Mouse (Mus musculus): ENCODE results near the gene Prickle2. TPM values are rescaled to one million over a fixed set of nuclear protein-coding genes. Genes with fewer than 3 reads are reported as not detected.

The Prickle2 gene
- total RNA-seq, 2 experiments from 2014 or later: 7.2 to 9.6 TPM

GRCm38 (mm10) chr6:92532331-92532730 is 173.6 kb downstream of the Prickle2 start:
- intact Hi-C loops (cut with DNase I): loop anchor here (5.0 to 10.0 kb wide), 2 partner anchors 50 to 108 kb away; no protein-coding TSS in a partner anchor
- peak in 1 of 2 experiments; percentile 12 for DNase-seq

GRCm38 (mm10) chr6:92526212-92526611 is 179.7 kb downstream of the Prickle2 start:
- intact Hi-C loops (cut with DNase I): no loop called here
- no peak for DNase-seq

DNA sequence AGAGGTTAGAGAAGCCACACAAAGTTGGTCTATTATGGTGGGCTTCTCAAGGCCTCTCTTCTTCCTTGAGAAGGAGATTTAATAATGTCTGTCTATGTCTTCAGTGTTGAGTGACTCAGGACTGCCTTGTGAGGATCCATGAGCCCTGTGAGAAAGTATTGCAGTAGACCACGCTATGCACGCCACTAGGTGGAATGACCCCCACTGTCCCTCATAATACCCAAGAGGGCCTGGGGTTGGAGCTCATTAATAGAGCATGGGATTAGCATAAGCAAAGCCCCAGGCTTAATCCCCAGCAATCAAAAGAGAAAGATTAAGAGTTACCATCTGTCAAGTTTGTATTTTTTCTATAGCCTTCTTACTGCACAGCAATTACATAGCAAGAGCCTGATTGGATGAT is 180.3 kb downstream of the Prickle2 start:
- intact Hi-C loops (cut with DNase I): no loop called here
- no peak for DNase-seq

- DNase-seq: peak; percentile 36 to 72
- intact Hi-C loops (cut with DNase I): no loop called here
Observed at GRCm38 (mm10) chr6:92521526-92522075, 184.4 kb downstream of the Prickle2 start.

DNA sequence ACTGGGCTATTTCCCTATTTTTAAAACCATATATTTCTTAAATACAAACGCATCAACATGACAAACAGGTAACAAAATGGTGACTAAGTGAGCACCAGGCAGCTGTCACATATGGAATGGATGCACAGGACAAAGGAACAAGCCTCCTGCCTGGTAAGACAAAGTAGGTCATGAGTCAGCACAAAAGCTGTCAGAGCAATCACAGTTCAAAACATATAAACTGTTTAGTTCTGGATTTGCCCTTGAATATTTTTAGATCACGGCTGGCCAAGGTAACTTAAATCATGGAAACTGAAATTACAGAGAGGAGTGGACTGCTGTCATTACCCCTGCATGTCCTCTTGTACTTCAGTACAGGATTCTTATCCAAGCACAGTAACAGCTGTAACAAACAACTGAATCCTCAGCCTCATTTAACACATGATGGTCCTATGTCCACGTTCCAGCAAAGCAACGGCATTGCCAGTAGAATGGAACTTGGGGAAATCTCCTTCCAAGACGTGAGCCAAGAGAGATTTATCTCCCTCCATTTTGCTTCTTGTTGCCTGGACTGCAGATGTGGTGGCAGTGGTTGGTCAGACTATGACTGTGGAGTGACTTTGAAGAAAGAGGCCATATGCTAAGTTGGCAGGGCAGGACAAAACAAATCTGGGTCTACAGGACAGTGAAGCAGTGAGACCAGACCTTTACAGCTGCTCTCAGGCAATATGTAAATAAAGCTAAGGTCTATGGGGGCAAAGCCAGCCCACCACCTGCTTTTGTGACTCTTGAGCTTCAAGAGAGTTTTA is 185.7 kb downstream of the Prickle2 start:
- no peak for DNase-seq
- intact Hi-C loops (cut with DNase I): no loop called here

GRCm38 (mm10) chr6:92518438-92518968 is 187.5 kb downstream of the Prickle2 start:
- intact Hi-C loops (cut with DNase I): no loop called here
- DNase-seq: no peak

GRCm38 (mm10) chr6:92517002-92517401 is 189.0 kb downstream of the Prickle2 start:
- DNase-seq: no peak
- intact Hi-C loops (cut with DNase I): no loop called here

DNA sequence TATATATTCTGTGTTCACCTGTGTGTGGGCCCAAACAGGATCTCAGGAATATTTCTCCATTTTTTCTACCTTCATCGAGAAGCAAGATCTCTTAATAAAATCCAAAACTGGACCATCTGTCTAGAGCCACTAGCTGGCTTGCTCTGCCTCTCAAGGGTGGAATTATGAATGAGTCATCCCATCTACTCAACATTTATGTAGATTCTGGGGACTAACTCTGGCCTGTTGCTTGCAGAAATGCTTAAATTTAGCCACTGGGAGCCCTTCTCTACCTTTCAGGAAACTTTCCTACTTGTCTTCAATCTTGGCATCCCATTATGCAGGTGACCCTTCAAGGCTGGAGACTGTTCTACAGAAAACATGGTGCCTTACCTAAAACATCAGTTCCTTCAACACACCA is 194.0 kb downstream of the Prickle2 start:
- DNase-seq: no peak
- intact Hi-C loops (cut with DNase I): no loop called here

- no peak for DNase-seq
- intact Hi-C loops (cut with DNase I): no loop called here
Observed at GRCm38 (mm10) chr6:92509712-92510111, 196.2 kb downstream of the Prickle2 start.

DNA sequence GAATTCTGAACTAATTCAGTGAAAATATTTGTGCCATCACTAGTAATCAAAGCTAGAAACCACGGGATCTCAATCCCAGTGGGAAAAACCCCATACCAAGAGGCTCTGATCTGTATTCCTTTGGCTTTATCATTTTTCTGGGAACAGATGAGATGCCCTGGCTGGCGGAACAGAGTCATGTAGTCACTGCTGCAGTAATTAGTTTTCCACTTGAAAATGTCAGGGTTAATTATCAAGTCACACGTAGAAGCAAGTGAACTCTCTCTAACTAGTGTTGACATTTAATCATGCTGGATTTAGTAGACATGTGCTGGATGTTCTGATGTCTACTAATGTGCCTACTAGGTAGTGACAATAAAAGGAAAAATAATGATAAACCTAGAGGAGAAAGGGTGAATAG is 199.7 kb downstream of the Prickle2 start:
- intact Hi-C loops (cut with DNase I): no loop called here
- DNase-seq: no peak

GRCm38 (mm10) chr6:92499449-92499848 is 206.5 kb downstream of the Prickle2 start:
- intact Hi-C loops (cut with DNase I): no loop called here
- no peak for DNase-seq

- no peak for DNase-seq
- intact Hi-C loops (cut with DNase I): no loop called here
Observed at GRCm38 (mm10) chr6:92498574-92498973, 207.4 kb downstream of the Prickle2 start.

GRCm38 (mm10) chr6:92497279-92497678 is 208.7 kb downstream of the Prickle2 start:
- no peak for DNase-seq
- intact Hi-C loops (cut with DNase I): no loop called here

DNA sequence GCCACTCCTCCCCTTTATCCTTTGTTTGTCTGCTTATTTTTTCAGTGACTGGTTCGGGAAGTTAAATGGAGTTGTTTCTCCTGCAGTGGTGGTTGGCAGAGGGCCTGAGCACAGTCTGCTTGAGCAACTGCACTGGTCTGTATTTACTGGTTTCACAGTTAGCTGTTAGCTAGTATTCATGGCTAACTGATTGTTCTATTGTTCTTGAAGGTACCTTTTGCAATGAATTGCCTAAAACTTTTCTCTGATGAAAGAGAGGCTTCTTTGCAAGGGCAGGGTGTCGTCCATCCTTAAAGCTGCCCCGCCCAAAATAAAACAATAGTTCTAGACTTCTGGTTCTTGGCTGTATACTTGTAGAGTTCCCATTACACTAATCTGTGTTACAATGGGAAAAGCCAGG is 210.5 kb downstream of the Prickle2 start:
- intact Hi-C loops (cut with DNase I): no loop called here
- no peak for DNase-seq

DNA sequence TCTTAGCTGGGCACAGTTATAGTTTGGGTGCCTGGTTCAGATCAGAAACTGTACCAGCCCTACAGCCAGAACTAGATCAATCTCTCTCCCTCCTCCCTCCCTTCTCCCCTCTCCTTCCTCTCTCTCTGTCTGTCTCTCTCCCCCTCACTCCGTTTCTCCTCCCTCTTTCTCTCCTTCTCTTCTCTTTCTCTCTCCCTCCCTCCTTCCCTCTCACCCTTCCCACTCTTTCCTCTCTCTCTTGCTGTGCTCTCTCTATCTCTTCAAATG is 224.3 kb downstream of the Prickle2 start:
- no peak for DNase-seq
- intact Hi-C loops (cut with DNase I): loop anchor here (2.0 to 10.0 kb wide), 4 partner anchors 51 to 243 kb away; no protein-coding TSS in a partner anchor

GRCm38 (mm10) chr6:92480941-92481689 is 224.8 kb downstream of the Prickle2 start:
- DNase-seq: peak; percentile 74 to 83
- intact Hi-C loops (cut with DNase I): loop anchor here (2.0 to 10.0 kb wide), 4 partner anchors 51 to 244 kb away; no protein-coding TSS in a partner anchor

DNA sequence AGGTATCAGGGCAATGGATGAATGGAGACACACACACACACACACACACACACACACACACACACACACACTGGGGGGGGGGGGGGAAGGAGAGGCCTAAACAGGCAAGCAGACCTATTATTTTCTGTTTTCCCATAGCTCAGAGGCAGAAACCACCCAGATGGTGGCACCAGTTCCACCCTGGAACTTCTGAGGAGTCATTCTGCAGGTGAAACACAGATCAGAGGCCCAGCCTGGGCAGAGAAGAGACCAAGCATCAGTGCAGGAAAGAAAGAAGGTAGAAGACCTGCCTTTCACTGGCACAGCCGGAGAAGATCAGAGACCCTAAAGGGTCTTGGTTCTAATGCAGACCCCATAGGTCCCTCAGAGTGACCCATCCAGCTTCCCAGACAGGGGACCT is 227.3 kb downstream of the Prickle2 start:
- DNase-seq: no peak
- intact Hi-C loops (cut with DNase I): loop anchor here (5.0 kb wide), 2 partner anchors 56 to 129 kb away; no protein-coding TSS in a partner anchor

DNA sequence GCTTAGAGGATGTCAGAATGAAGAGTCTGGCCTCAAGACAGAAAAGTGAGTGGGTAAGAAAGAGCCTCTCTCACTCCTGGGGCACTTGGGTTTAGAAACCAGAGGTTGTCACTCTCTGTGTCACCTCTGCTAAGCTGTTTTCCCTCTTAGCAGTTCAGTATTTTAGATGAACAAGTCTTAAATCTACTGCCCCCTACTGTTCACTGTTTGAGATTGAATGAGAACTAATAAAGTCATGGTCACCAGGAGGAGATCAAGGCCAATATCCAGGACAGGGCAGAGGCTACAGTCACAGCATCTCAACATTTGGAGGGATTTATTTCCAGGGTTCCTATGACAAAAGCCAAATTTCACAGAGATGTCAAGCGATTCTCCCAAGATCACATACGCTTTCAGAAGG is 228.3 kb downstream of the Prickle2 start:
- DNase-seq: no peak
- intact Hi-C loops (cut with DNase I): loop anchor here (5.0 kb wide), 2 partner anchors 55 to 130 kb away; no protein-coding TSS in a partner anchor

- DNase-seq: no peak
- intact Hi-C loops (cut with DNase I): no loop called here
Observed at GRCm38 (mm10) chr6:92469456-92469855, 236.5 kb downstream of the Prickle2 start.

GRCm38 (mm10) chr6:92468892-92469291 is 237.1 kb downstream of the Prickle2 start:
- DNase-seq: no peak
- intact Hi-C loops (cut with DNase I): no loop called here

DNA sequence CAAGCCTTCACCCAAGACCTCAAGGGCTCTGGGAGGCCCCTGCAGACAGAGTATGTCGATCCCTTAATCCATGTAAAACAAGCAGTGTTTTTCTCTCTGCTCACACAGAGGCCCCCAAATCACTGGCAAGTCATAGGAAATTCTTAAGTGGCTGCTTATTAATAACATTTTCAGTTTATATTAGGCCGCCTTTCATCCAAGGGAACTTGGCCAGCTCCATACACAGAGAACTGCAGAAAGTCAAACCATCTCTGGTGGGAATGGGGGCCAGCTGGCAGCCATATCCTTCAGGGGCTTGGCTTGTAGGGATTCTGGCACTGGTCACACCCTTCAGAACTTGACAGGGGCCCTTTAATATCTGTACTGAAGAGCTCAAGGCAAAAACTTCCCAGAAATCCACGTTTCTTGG is 237.6 kb downstream of the Prickle2 start:
- DNase-seq: peak in 1 of 2 experiments; percentile 32

More for the DNA sequence above, 237.6 kb downstream of the Prickle2 start:
- intact Hi-C loops (cut with DNase I): no loop called here
